Mouse (Mus musculus) limb, embryonic 14.5 days (tissue): ENCODE measurements around the gene Hoxc4. TPM values are rescaled to one million over a fixed set of nuclear protein-coding genes. Genes with fewer than 3 reads are reported as not detected.
A peak's percentile ranks its signal among the peaks of the same experiment; 100 is the strongest.

Source experiments
- ATAC-seq: fragments of 200-750 bp; cut with Nextera tagmentation; 2 replicates; pipeline ENCODE4 v1.8.0; 2017; ENCODE audit warnings: low read depth, moderate number of reproducible peaks, moderate TSS enrichment; ENCODE audit not compliant: low FRiP score
- DNase-seq: peaks from one replicate; pipeline ENCODE4 v3.0.0-alpha.2; 2015; ENCODE audit warnings: low spot score
- H3K27ac ChIP-seq: fragments of 300-500 bp; sonication (generic); replicated peaks from 2 replicates; pipeline ENCODE4 v1.5.1; 2014; ENCODE audit warnings: low read depth, mild to moderate bottlenecking, low read length, moderate library complexity, mixed read lengths
- H3K27me3 ChIP-seq: fragments of 300-500 bp; sonication (generic); 2 replicates; pipeline ENCODE4 v1.6.1; 2014; ENCODE audit warnings: low read length, mixed read lengths; ENCODE audit not compliant: control insufficient read depth, insufficient read depth
- H3K36me3 ChIP-seq: fragments of 300-500 bp; sonication (generic); 2 replicates; pipeline ENCODE4 v1.6.1; 2014; ENCODE audit warnings: mild to moderate bottlenecking, low read length, moderate library complexity, mixed read lengths; ENCODE audit not compliant: control insufficient read depth, insufficient read depth
- H3K4me1 ChIP-seq: fragments of 300-500 bp; sonication (generic); 2 replicates; pipeline ENCODE4 v1.6.1; 2014; ENCODE audit warnings: antibody characterized with exemption, low read length, mixed read lengths; ENCODE audit not compliant: control insufficient read depth, insufficient read depth
- H3K4me2 ChIP-seq: fragments of 300-500 bp; sonication (generic); replicated peaks from 2 replicates; pipeline ENCODE4 v1.6.1; 2014; ENCODE audit warnings: low read depth, mild to moderate bottlenecking, low read length, moderate library complexity; ENCODE audit not compliant: severe bottlenecking
- H3K4me3 ChIP-seq: fragments of 300-500 bp; sonication (generic); replicated peaks from 2 replicates; pipeline ENCODE4 v1.5.1; 2014; ENCODE audit warnings: low read length
- H3K9ac ChIP-seq: fragments of 300-500 bp; sonication (generic); 2 replicates; pipeline ENCODE4 v1.6.1; 2014; ENCODE audit warnings: mild to moderate bottlenecking, low read depth, low read length, moderate library complexity; ENCODE audit not compliant: severe bottlenecking
- H3K9me3 ChIP-seq: fragments of 300-500 bp; sonication (generic); 2 replicates; pipeline ENCODE4 v1.6.1; 2016; ENCODE audit warnings: low read length; ENCODE audit not compliant: control insufficient read depth
- POLR2A ChIP-seq: fragments of 200-500 bp; IDR thresholded peaks from 2 replicates; pipeline ENCODE4 v1.8.0; 2012; ENCODE audit warnings: inconsistent platforms, mild to moderate bottlenecking, moderate library complexity, borderline replicate concordance; ENCODE audit not compliant: insufficient read depth, insufficient read length; ENCODE audit errors: extremely low read depth
- WGBS: fragments of 180-500 bp; shearing (Covaris S2); extraction: QIAGEN DNeasy Blood & Tissue Kit; methylation state at CpG from one replicate; pipeline ENCODE4 v1.1.7; 2014; 5-methylcytosine and 5-hydroxymethylcytosine counted together
- polyA plus RNA-seq, 2 experiments: library from polyadenylated mRNA; depleted of rRNA in 1 of 2; stranded (reverse) in 1 of 2; unstranded in 1 of 2; fragments of >200 nt; fragmentation: Nextera tagmentation in 1 of 2; extraction: Ambion mirVana in 1 of 2; gene quantifications; 2 replicates each; pipeline versions ENCODE4 v1.2.1 to v1.2.3; 2012 to 2014

The Hoxc4 gene
- polyA plus RNA-seq, 2 experiments: 3.5 to 7.5 TPM

- H3K9me3 ChIP-seq: no peaks in the 10 kb centered on the region
- peak overlapping the region; percentile 25; the same call in 1 of the 2 replicates for H3K4me2 ChIP-seq
- no peak for DNase-seq
- H3K4me1 ChIP-seq: peaks cover 9% of the 10 kb centered on the region
- H3K9ac ChIP-seq: 0 out of 2 replicates have a peak overlapping the region, but pooled peaks have one; percentile 13
- H3K36me3 ChIP-seq: no peaks in the 10 kb centered on the region
- WGBS: 5% methylated on average over 13 of the region's 13 CpGs
- no peak overlapping the region for H3K4me3 ChIP-seq
- no peak overlapping the region for H3K27ac ChIP-seq
- no peak for TF ChIP-seq POLR2A
- ATAC-seq: no peak
- H3K27me3 ChIP-seq: peaks cover 94% of the 10 kb centered on the region
Observed at GRCm38 (mm10) chr15:102978615-102979515, 39.9 kb upstream of the Hoxc4 start.

GRCm38 (mm10) chr15:102979936-102980335 is 38.8 kb upstream of the Hoxc4 start:
- ATAC-seq (no peak), DNase-seq (no peak)
- WGBS: 0% methylated on average over 1 of the region's 1 CpGs
- H3K4me1 ChIP-seq: peaks cover 9% of the 10 kb centered on the region
- no peak overlapping the region for H3K4me3 ChIP-seq
- H3K36me3 ChIP-seq: no peaks in the 10 kb centered on the region
- no peak for TF ChIP-seq POLR2A
- no peak overlapping the region for H3K27ac ChIP-seq
- H3K4me2 ChIP-seq: no peak overlapping the region
- no peak overlapping the region for H3K9ac ChIP-seq
- peaks cover 95% of the 10 kb centered on the region for H3K27me3 ChIP-seq
- H3K9me3 ChIP-seq: no peaks in the 10 kb centered on the region

GRCm38 (mm10) chr15:102980352-102980751 is 38.4 kb upstream of the Hoxc4 start:
- no peaks in the 10 kb centered on the region for H3K36me3 ChIP-seq
- 3% methylated on average over 11 of the region's 11 CpGs for WGBS
- H3K4me3 ChIP-seq: peak overlapping the region; percentile 42; the same call in 1 of the 2 replicates
- H3K9me3 ChIP-seq: no peaks in the 10 kb centered on the region
- H3K27me3 ChIP-seq: peaks cover 95% of the 10 kb centered on the region
- no peak for TF ChIP-seq POLR2A
- H3K27ac ChIP-seq: no peak overlapping the region
- H3K4me1 ChIP-seq: peaks cover 9% of the 10 kb centered on the region
- no peak for ATAC-seq
- peak overlapping the region; percentile 62; the same call in 1 of the 2 replicates for H3K4me2 ChIP-seq
- H3K9ac ChIP-seq: no peak overlapping the region
- DNase-seq: no peak

GRCm38 (mm10) chr15:102980912-102981311 is 37.8 kb upstream of the Hoxc4 start:
- H3K9ac ChIP-seq: peak overlapping the region; percentile 53; the same call in 1 of the 2 replicates
- no peak for TF ChIP-seq POLR2A
- no peak overlapping the region for H3K27ac ChIP-seq
- H3K4me2 ChIP-seq: peak overlapping the region; percentile 62
- DNase-seq (no peak), ATAC-seq (no peak)
- no peaks in the 10 kb centered on the region for H3K9me3 ChIP-seq
- peaks cover 9% of the 10 kb centered on the region for H3K4me1 ChIP-seq
- peaks cover 95% of the 10 kb centered on the region for H3K27me3 ChIP-seq
- no peaks in the 10 kb centered on the region for H3K36me3 ChIP-seq
- H3K4me3 ChIP-seq: peak overlapping the region; percentile 42
- 1% methylated on average over 14 of the region's 14 CpGs for WGBS

GRCm38 (mm10) chr15:102981379-102982288 is 37.1 kb upstream of the Hoxc4 start:
- Histone ChIP-seq H3K27me3 (peaks cover 97% of the 10 kb centered on the region), H3K4me2 (peak overlapping the region; percentile 62), H3K9ac (peak overlapping the region; percentile 53), H3K36me3 (no peaks in the 10 kb centered on the region), H3K4me3 (peak overlapping the region; percentile 42), H3K27ac (peak overlapping the region; percentile 50; the same call in 1 of the 2 replicates), H3K9me3 (no peaks in the 10 kb centered on the region), H3K4me1 (peaks cover 8% of the 10 kb centered on the region)
- DNase-seq (peak; percentile 75), ATAC-seq (0 out of 2 replicates have a peak, but pooled peaks have one; percentile 32)
- no peak for TF ChIP-seq POLR2A
- WGBS: under 1% methylated on average over 83 of the region's 88 CpGs
